Mouse (Mus musculus): ENCODE results near the gene Arl10. TPM values are rescaled to one million over a fixed set of nuclear protein-coding genes. Genes with fewer than 3 reads are reported as not detected.

Arl10 gene
- polyA plus RNA-seq, 1 experiment from 2014 or later, result 50.3 TPM

GRCm38 (mm10) chr13:54589414-54589995 is 14.7 kb downstream of the Arl10 start:
- H3K4me3 ChIP-seq (replicated peaks), result peak overlapping the region; percentile 77
- 2% methylated on average over 24 of the region's 24 CpGs for WGBS
- ATAC-seq (ENCODE audit: low FRiP score), result peak; percentile 49
- no peaks in the 10 kb centered on the region for H3K9me3 ChIP-seq
- no peaks in the 10 kb centered on the region for H3K27me3 ChIP-seq
- peaks cover 41% of the 10 kb centered on the region for H3K36me3 ChIP-seq (replicated peaks)
- peak overlapping the region; percentile 64 for H3K9ac ChIP-seq
- H3K4me2 ChIP-seq, result peak overlapping the region; percentile 78
- peaks cover 25% of the 10 kb centered on the region for H3K4me1 ChIP-seq
- 0 out of 2 replicates have a peak overlapping the region, but pooled peaks have one; percentile 42 for H3K27ac ChIP-seq

DNA sequence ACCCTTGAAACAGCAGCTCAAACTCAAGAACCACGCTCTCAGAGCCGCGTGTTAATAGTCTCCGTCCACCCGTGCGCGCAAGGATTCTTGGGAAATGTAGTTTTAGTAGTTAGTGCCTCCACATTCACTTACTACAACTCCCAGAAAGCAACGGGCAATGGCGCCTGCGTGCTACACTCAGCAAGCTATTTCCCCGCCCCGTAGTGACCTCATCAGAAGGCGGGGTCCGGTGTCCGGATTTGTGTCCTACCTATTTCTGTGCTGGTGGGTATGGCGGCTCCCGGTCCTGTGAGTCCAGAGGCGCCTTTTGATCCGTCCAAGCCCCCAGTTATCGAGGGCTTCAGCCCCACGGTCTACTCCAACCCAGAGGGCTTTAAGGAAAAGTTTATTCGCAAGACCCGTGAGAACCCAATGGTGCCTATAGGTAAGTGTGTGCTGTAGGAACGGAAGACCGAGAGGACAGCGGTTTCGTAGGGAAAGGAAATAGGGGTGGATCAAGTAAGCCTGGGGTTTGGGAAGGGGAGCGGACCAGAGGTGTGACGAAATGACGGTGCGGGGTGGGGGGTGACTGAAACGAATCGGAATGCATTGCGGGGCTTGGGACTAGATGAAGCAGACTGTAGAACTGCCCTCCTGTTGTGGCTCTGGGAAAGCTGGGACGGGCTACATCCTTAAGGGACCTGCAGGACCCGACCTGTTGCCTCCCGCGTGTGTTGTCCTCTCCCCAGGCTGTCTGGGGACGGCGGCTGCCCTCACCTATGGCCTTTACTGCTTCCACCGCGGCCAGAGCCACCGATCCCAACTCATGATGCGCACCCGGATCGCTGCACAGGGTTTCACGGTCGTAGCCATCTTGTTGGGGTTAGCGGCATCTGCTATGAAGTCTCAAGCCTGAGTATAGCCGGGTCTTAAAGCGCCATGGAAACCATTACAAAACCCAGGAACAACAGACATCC is 15.5 kb downstream of the Arl10 start, which contains the start of the genes Nop16 and Higd2a:
Gene Nop16, minus strand, starts transcription at position 95 of the 956 bp plus-strand sequence.
Gene Higd2a, plus strand, starts transcription at position 212 of the 956 bp plus-strand sequence.
- Histone ChIP-seq H3K9ac (peak within 1 kb of the TSS; percentile 78), H3K9me3 (no peaks in the 10 kb centered on the region), H3K36me3 (replicated peaks) (peaks cover 33% of the 10 kb centered on the region), H3K27ac (peak within 1 kb of the TSS; percentile 79), H3K4me1 (peaks cover 25% of the 10 kb centered on the region), H3K4me3 (replicated peaks) (peak within 1 kb of the TSS; percentile 77), H3K4me2 (peak within 1 kb of the TSS; percentile 78), H3K27me3 (no peaks in the 10 kb centered on the region)
- ATAC-seq (ENCODE audit: low FRiP score), result peak; percentile 97
- under 1% methylated on average over 51 of the region's 51 CpGs for WGBS

DNA sequence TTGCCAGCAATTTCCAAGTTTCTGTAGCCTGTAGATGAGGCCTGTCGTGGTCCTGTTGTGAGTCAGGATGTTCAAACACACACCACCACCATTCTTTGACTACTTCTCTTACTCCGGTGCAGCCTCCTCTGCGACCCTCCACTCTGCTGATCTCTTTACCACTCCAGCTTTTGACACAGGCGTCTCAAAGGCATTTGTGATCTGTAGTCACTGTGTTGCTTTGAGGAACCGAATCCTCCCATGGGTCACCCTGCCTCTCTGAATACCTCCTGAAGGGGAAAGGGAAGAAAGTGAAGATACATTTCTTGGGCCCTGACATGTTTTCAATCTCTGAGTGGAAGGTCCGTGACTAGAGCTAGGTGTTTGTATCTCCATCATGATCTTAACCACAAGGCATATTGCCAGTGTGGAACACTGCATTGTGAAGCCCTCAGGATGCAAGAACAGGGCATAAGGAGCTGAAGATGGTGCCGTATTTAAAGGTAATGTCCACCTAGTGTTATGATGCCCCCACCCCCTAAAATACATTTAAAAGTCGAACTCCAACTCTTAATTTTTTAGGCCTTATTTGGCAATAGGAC is 17.1 kb downstream of the Arl10 start:
- H3K27ac ChIP-seq, result no peak overlapping the region
- H3K36me3 ChIP-seq (replicated peaks), result peaks cover 19% of the 10 kb centered on the region; the same call in 1 of the 2 replicates
- no peaks in the 10 kb centered on the region for H3K27me3 ChIP-seq
- peaks cover 25% of the 10 kb centered on the region for H3K4me1 ChIP-seq
- no peaks in the 10 kb centered on the region for H3K9me3 ChIP-seq
- WGBS, result 90% methylated on average over 8 of the region's 8 CpGs
- no peak overlapping the region; the same call in 1 of the 2 replicates for H3K9ac ChIP-seq
- no peak overlapping the region for H3K4me2 ChIP-seq
- H3K4me3 ChIP-seq (replicated peaks), result no peak overlapping the region
- no peak for ATAC-seq (ENCODE audit: low FRiP score)

- H3K9ac ChIP-seq, result no peak overlapping the region
- WGBS, result 88% methylated on average over 11 of the region's 11 CpGs
- no peaks in the 10 kb centered on the region for H3K9me3 ChIP-seq
- H3K36me3 ChIP-seq (replicated peaks), result peaks cover 8% of the 10 kb centered on the region; the same call in 1 of the 2 replicates
- no peak overlapping the region for H3K4me3 ChIP-seq (replicated peaks)
- no peak overlapping the region for H3K4me2 ChIP-seq
- no peak for ATAC-seq (ENCODE audit: low FRiP score)
- 0 out of 2 replicates have a peak, but pooled peaks cover 5% of the 10 kb centered on the region for H3K27me3 ChIP-seq
- peaks cover 23% of the 10 kb centered on the region for H3K4me1 ChIP-seq
- no peak overlapping the region for H3K27ac ChIP-seq
Observed at GRCm38 (mm10) chr13:54593617-54594016, 18.8 kb downstream of the Arl10 start.

- Histone ChIP-seq H3K9me3 (no peaks in the 10 kb centered on the region), H3K4me1 (peaks cover 9% of the 10 kb centered on the region), H3K36me3 (replicated peaks) (peaks cover 14% of the 10 kb centered on the region; the same call in 1 of the 2 replicates), H3K4me3 (replicated peaks) (no peak overlapping the region), H3K27me3 (peaks cover 11% of the 10 kb centered on the region), H3K4me2 (no peak overlapping the region), H3K9ac (no peak overlapping the region), H3K27ac (no peak overlapping the region)
- WGBS, result 89% methylated on average over 8 of the region's 8 CpGs
- ATAC-seq (ENCODE audit: low FRiP score), result no peak
Observed at GRCm38 (mm10) chr13:54596107-54596690, 21.4 kb downstream of the Arl10 start.

GRCm38 (mm10) chr13:54596870-54597269 is 22.1 kb downstream of the Arl10 start:
- H3K9ac ChIP-seq, result no peak overlapping the region
- no peak for ATAC-seq (ENCODE audit: low FRiP score)
- H3K4me3 ChIP-seq (replicated peaks), result no peak overlapping the region
- H3K27me3 ChIP-seq, result peaks cover 15% of the 10 kb centered on the region
- H3K27ac ChIP-seq, result no peak overlapping the region
- peaks cover 2% of the 10 kb centered on the region; the same call in 1 of the 2 replicates for H3K4me1 ChIP-seq
- WGBS, result 73% methylated on average over 5 of the region's 5 CpGs
- H3K4me2 ChIP-seq, result no peak overlapping the region
- H3K36me3 ChIP-seq (replicated peaks), result peaks cover 14% of the 10 kb centered on the region; the same call in 1 of the 2 replicates
- H3K9me3 ChIP-seq, result no peaks in the 10 kb centered on the region

DNA sequence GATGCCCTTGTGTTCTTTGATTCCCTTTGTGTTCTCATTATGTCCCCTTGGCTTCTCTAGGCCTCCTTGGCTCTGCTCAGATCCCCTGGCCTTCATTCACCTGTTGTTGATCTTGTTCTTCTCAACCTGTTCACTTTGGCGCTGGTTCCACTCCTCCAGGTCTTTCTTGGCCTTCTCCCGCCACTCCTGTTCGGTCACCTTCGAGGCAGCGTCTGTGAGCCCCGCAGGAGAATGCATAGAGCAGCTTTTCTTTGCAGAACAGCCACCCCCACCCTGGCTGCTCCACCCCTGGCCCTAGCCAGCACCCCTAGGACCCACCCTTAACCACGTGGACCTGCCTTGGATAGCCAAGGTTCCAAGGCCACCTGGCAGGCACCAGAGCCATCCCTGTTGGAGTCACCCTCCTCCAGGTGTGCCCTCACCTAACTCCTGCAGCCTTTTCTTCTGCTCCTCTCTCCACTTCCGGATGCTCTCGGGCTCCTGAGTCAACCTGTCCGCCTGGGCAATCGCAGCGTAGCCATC is 23.9 kb downstream of the Arl10 start:
- peaks cover 5% of the 10 kb centered on the region; the same call in 1 of the 2 replicates for H3K4me1 ChIP-seq
- no peak overlapping the region for H3K4me2 ChIP-seq
- H3K4me3 ChIP-seq (replicated peaks), result no peak overlapping the region
- H3K36me3 ChIP-seq (replicated peaks), result peaks cover 11% of the 10 kb centered on the region; the same call in 1 of the 2 replicates
- ATAC-seq (ENCODE audit: low FRiP score), result no peak
- 89% methylated on average over 12 of the region's 12 CpGs for WGBS
- no peaks in the 10 kb centered on the region for H3K9me3 ChIP-seq
- peaks cover 31% of the 10 kb centered on the region for H3K27me3 ChIP-seq
- no peak overlapping the region for H3K27ac ChIP-seq
- no peak overlapping the region for H3K9ac ChIP-seq

DNA sequence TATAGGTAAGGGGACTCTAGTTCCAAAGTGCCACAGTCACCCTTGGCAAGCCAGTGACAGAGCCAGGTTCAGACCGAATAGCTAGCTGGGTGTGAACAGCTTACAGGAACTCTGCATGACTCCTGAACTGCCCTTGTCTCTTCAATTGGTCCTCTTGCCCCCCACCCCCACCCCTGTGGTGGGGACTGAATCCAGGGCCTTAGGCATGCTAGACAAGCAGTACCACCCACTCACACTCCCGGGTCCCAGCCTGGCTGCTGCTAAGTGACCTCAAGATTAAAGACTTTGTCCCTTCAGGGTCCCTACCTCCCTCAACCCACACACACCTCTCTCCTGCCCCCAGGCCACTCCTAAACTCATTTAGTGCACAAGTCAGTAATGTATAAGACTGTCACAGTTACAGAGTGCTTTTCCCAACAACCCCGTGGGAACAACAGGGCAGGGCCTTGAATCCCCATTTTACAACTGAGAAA is 27.9 kb downstream of the Arl10 start:
- Histone ChIP-seq H3K9ac (no peak overlapping the region), H3K4me3 (replicated peaks) (no peak overlapping the region), H3K4me1 (peaks cover 11% of the 10 kb centered on the region; the same call in 1 of the 2 replicates), H3K27ac (no peak overlapping the region), H3K4me2 (no peak overlapping the region), H3K9me3 (no peaks in the 10 kb centered on the region), H3K36me3 (replicated peaks) (peaks cover 9% of the 10 kb centered on the region; the same call in 1 of the 2 replicates), H3K27me3 (peaks cover 57% of the 10 kb centered on the region)
- WGBS, result 57% methylated on average over 3 of the region's 3 CpGs
- no peak for ATAC-seq (ENCODE audit: low FRiP score)

GRCm38 (mm10) chr13:54603501-54603900 is 28.7 kb downstream of the Arl10 start:
- Histone ChIP-seq H3K4me2 (no peak overlapping the region), H3K36me3 (replicated peaks) (0 out of 2 replicates have a peak, but pooled peaks cover 5% of the 10 kb centered on the region), H3K27me3 (peaks cover 58% of the 10 kb centered on the region), H3K4me1 (peaks cover 12% of the 10 kb centered on the region; the same call in 1 of the 2 replicates), H3K27ac (no peak overlapping the region), H3K9me3 (no peaks in the 10 kb centered on the region), H3K4me3 (replicated peaks) (no peak overlapping the region), H3K9ac (no peak overlapping the region)
- ATAC-seq (ENCODE audit: low FRiP score), result no peak

- no peak for ATAC-seq (ENCODE audit: low FRiP score)
Observed at GRCm38 (mm10) chr13:54604221-54604620, 29.4 kb downstream of the Arl10 start.

GRCm38 (mm10) chr13:54605426-54605825 is 30.6 kb downstream of the Arl10 start:
- H3K27me3 ChIP-seq, result peaks cover 77% of the 10 kb centered on the region
- H3K4me3 ChIP-seq (replicated peaks), result no peak overlapping the region
- peaks cover 21% of the 10 kb centered on the region for H3K4me1 ChIP-seq

More at GRCm38 (mm10) chr13:54604221-54604620, 29.4 kb downstream of the Arl10 start:
- H3K4me1 ChIP-seq, result peaks cover 19% of the 10 kb centered on the region
- H3K27ac ChIP-seq, result no peak overlapping the region
- 0 out of 2 replicates have a peak, but pooled peaks cover 2% of the 10 kb centered on the region for H3K36me3 ChIP-seq (replicated peaks)
- 31% methylated on average over 4 of the region's 4 CpGs for WGBS
- H3K4me2 ChIP-seq, result no peak overlapping the region
- H3K9me3 ChIP-seq, result no peaks in the 10 kb centered on the region
- peaks cover 65% of the 10 kb centered on the region for H3K27me3 ChIP-seq
- no peak overlapping the region for H3K4me3 ChIP-seq (replicated peaks)
- no peak overlapping the region for H3K9ac ChIP-seq

More at GRCm38 (mm10) chr13:54605426-54605825, 30.6 kb downstream of the Arl10 start:
- H3K9me3 ChIP-seq, result no peaks in the 10 kb centered on the region
- no peaks in the 10 kb centered on the region for H3K36me3 ChIP-seq (replicated peaks)
- no peak overlapping the region for H3K4me2 ChIP-seq
- WGBS, result 78% methylated on average over 5 of the region's 5 CpGs
- no peak overlapping the region for H3K27ac ChIP-seq
- H3K9ac ChIP-seq, result no peak overlapping the region
- no peak for ATAC-seq (ENCODE audit: low FRiP score)

Data from forebrain, embryonic 12.5 days (tissue).